Mouse (Mus musculus) embryonic fibroblast, embryonic 13.5 days (primary cell): Measurements from ENCODE around the gene Bcl2l10.

Experiments used
- CTCF ChIP-seq: IDR thresholded peaks from 2 replicates; pipeline ENCODE4 v1.5.1; 2011; ENCODE audit warnings: mild to moderate bottlenecking, control low read depth, low read length, moderate library complexity, borderline replicate concordance; ENCODE audit not compliant: insufficient read depth
- POLR2A ChIP-seq: IDR thresholded peaks from 2 replicates; pipeline ENCODE4 v1.6.1; 2011; ENCODE audit warnings: low read depth, mild to moderate bottlenecking, control low read depth, low read length, moderate library complexity

DNA sequence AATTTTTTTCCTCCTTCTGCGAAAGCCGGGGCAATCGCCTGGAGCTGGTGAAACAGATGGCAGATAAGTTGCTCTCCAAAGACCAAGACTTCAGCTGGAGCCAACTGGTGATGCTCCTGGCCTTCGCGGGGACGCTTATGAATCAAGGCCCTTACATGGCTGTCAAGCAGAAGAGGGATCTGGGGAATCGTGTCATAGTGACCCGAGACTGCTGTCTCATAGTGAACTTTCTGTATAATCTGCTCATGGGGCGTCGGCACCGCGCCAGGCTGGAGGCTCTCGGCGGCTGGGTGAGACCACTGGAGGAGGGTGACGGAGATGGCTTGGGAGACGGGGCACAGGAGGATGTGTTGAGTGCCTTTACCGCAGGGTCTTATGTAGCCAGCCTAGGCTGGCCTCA, 508 bp downstream of the Bcl2l10 start:
- TF ChIP-seq CTCF (no peak), POLR2A (no peak)
